Mouse (Mus musculus): ENCODE measurements around the gene Slc35f4. TPM values are rescaled to one million over a fixed set of nuclear protein-coding genes. Genes with fewer than 3 reads are reported as not detected.
A peak's percentile ranks its signal among the peaks of the same experiment; 100 is the strongest.

Gene Slc35f4
- not detected for total RNA-seq (2021)
- long read RNA-seq, experiment 1 = 0 reads
- long read RNA-seq, experiment 2 = 0 reads

- no peak for DNase-seq (ENCODE audit: low spot score in 2 of 2)
These were observed at the start of gene Slc35f4 for GRCm38 (mm10) chr14:49525931-49526291. Gene Slc35f4, minus strand, starts transcription at chr14:49526046.

- no peak for DNase-seq (ENCODE audit: low spot score in 2 of 2)
These were observed 42.5 kb upstream of the Slc35f4 start for GRCm38 (mm10) chr14:49568369-49568768.

GRCm38 (mm10) chr14:49560706-49561105 is 34.9 kb upstream of the Slc35f4 start:
- no peak for DNase-seq (ENCODE audit: low spot score in 2 of 2)

GRCm38 (mm10) chr14:49540104-49540503 is 14.3 kb upstream of the Slc35f4 start:
- DNase-seq (ENCODE audit: low spot score in 2 of 2) = peak; percentile 15 to 24

- peak; percentile 57 to 58 for DNase-seq (ENCODE audit: low spot score in 2 of 2)
These were observed 493 bp downstream of the Slc35f4 start for GRCm38 (mm10) chr14:49525176-49525930.

- no peak for DNase-seq (ENCODE audit: low spot score in 2 of 2)
These were observed 1.2 kb downstream of the Slc35f4 start for GRCm38 (mm10) chr14:49524665-49525064.

- DNase-seq (ENCODE audit: low spot score in 2 of 2) = no peak
These were observed 10.7 kb downstream of the Slc35f4 start for GRCm38 (mm10) chr14:49515096-49515665.

- no peak for DNase-seq (ENCODE audit: low spot score in 2 of 2)
These were observed 11.7 kb downstream of the Slc35f4 start for GRCm38 (mm10) chr14:49514137-49514536.

GRCm38 (mm10) chr14:49495192-49495591 is 30.7 kb downstream of the Slc35f4 start:
- no peak for DNase-seq (ENCODE audit: low spot score in 2 of 2)

GRCm38 (mm10) chr14:49493793-49494192 is 32.1 kb downstream of the Slc35f4 start:
- DNase-seq (ENCODE audit: low spot score in 2 of 2) = no peak

GRCm38 (mm10) chr14:49492506-49492905 is 33.3 kb downstream of the Slc35f4 start:
- no peak for DNase-seq (ENCODE audit: low spot score in 2 of 2)

GRCm38 (mm10) chr14:49476602-49477001 is 49.2 kb downstream of the Slc35f4 start:
- DNase-seq (ENCODE audit: low spot score in 2 of 2) = no peak

- DNase-seq (ENCODE audit: low spot score in 2 of 2) = no peak
These were observed 64.1 kb downstream of the Slc35f4 start for GRCm38 (mm10) chr14:49461761-49462160.

- no peak for DNase-seq (ENCODE audit: low spot score in 2 of 2)
These were observed 65.0 kb downstream of the Slc35f4 start for GRCm38 (mm10) chr14:49460799-49461198.

- no peak for DNase-seq (ENCODE audit: low spot score in 2 of 2)
These were observed 71.4 kb downstream of the Slc35f4 start for GRCm38 (mm10) chr14:49454283-49454914.

GRCm38 (mm10) chr14:49453782-49454181 is 72.1 kb downstream of the Slc35f4 start:
- DNase-seq (ENCODE audit: low spot score in 2 of 2) = no peak

GRCm38 (mm10) chr14:49447669-49448068 is 78.2 kb downstream of the Slc35f4 start:
- no peak for DNase-seq (ENCODE audit: low spot score in 2 of 2)

GRCm38 (mm10) chr14:49446461-49446860 is 79.4 kb downstream of the Slc35f4 start:
- no peak for DNase-seq (ENCODE audit: low spot score in 2 of 2)

- no peak for DNase-seq (ENCODE audit: low spot score in 2 of 2)
These were observed 89.0 kb downstream of the Slc35f4 start for GRCm38 (mm10) chr14:49436811-49437210.

GRCm38 (mm10) chr14:49431821-49432220 is 94.0 kb downstream of the Slc35f4 start:
- DNase-seq (ENCODE audit: low spot score in 2 of 2) = no peak

- no peak for DNase-seq (ENCODE audit: low spot score in 2 of 2)
These were observed 133.4 kb downstream of the Slc35f4 start for GRCm38 (mm10) chr14:49392482-49392881.

- DNase-seq (ENCODE audit: low spot score in 2 of 2) = no peak
These were observed 163.7 kb downstream of the Slc35f4 start for GRCm38 (mm10) chr14:49362161-49362560.

Measured in adrenal gland, adult 18-20 months (tissue).